Mouse (Mus musculus): ENCODE measurements around the gene Cnmd.

Gene Cnmd

DNA sequence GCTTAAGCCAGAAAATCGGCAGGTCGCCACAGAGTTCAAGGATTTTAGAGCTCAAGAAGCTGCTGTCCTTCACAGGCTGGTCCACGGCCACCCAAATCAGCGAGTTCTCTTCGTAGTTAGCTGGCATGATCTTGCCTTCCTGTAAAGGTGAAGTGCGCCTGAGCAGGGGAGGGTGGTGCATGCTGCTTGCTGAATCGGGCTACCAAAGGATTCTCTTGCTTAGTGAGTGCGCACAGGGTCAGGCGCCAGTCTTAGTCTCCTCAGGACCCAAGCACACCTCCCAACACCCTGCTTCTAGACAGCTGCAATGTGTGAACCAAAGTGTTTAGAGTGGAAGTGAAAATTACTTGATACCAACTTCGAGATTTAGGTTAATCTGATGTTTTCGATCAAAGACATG lies 16.6 kb downstream of the Cnmd start:
- no peak for DNase-seq (ENCODE audit: low spot score)

- DNase-seq (ENCODE audit: low spot score) = no peak
Measured at GRCm38 (mm10) chr14:79642063-79642462, 19.9 kb downstream of the Cnmd start.

- DNase-seq (ENCODE audit: low spot score) = no peak
Measured at GRCm38 (mm10) chr14:79636814-79637213, 25.2 kb downstream of the Cnmd start.

GRCm38 (mm10) chr14:79633196-79633595 lies 28.8 kb downstream of the Cnmd start:
- no peak for DNase-seq (ENCODE audit: low spot score)

- DNase-seq (ENCODE audit: low spot score) = no peak
Measured at GRCm38 (mm10) chr14:79632330-79632729, 29.6 kb downstream of the Cnmd start.

GRCm38 (mm10) chr14:79621143-79621542 lies 40.8 kb downstream of the Cnmd start:
- DNase-seq (ENCODE audit: low spot score) = no peak

DNA sequence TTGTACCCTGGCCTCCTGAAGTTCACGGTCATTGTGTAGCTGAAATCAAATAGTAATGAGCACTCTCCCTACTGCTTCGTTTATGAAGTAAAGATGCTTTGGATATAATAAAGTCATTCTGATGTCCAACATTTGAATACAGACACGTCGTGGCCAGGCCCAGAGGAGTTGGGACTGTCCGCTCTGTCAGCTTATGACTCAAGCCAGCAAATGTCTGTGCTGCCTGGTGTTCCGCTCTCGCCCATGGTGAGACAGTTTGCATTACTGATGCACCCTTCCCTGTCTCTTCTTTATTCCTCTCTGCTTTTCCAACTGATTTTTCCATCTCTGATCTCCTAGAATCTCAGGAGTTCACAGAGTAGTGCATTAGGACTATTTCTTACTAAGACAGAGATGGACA lies 42.2 kb downstream of the Cnmd start:
- no peak for DNase-seq (ENCODE audit: low spot score)

DNA sequence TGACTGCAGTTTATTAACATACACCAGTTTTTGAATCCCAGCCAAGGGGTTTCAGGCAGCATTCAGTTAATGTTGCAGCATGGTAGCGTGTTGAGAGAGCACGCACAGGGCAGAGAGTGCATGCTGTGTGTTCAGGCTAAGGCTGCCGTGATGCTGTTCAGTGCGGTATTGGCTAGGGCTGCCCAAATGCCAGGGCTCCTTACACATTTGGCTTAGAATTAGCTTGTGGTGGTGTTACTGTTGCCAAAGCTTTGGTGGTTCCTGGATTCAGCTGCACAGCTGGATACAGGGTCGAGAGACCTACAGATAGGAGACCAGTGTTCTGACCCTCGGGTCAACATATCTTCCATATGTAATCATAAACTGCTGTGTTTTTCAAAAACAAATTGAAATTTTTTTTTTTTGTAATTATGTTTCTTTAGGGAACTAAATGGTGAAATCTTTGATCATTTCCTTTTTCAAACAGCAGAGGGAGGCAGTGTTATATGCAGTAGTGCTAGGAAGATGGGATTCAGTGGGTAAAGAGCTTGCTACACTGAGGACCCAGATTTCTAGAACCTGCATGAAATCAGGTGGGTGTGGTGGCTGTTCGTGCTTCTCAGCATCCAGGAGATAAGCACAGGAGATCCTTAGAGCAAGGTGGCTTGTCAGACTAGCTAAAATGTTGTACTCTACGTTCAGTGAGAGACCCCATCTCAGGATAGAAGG lies 44.7 kb downstream of the Cnmd start:
- peak; percentile 29 for DNase-seq (ENCODE audit: low spot score)

GRCm38 (mm10) chr14:79608286-79608685 lies 53.7 kb downstream of the Cnmd start:
- no peak for DNase-seq (ENCODE audit: low spot score)

- no peak for DNase-seq (ENCODE audit: low spot score)
Measured at GRCm38 (mm10) chr14:79607352-79607751, 54.6 kb downstream of the Cnmd start.

DNA sequence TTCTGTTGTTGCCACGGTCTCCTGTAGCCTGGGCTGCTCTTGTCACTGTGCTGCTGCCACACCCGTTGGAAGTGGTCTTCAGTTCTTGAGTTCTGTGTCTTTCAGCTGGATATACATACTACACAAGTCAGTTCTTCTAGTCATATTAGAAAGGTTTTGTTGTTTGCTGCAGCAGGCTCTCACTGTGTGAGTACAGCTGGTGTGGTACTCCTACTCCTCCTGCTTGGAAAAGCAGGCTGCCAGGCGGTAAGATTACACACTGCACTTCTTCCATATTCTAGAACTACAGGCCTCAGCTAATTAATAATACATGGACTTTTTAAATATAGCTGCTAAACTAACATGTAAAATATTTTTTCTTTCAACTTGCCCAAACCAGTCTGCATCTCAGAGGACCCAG lies 55.1 kb downstream of the Cnmd start:
- DNase-seq (ENCODE audit: low spot score) = peak; percentile 38

GRCm38 (mm10) chr14:79606392-79606791 lies 55.6 kb downstream of the Cnmd start:
- DNase-seq (ENCODE audit: low spot score) = no peak

GRCm38 (mm10) chr14:79605881-79606280 lies 56.1 kb downstream of the Cnmd start:
- no peak for DNase-seq (ENCODE audit: low spot score)

DNA sequence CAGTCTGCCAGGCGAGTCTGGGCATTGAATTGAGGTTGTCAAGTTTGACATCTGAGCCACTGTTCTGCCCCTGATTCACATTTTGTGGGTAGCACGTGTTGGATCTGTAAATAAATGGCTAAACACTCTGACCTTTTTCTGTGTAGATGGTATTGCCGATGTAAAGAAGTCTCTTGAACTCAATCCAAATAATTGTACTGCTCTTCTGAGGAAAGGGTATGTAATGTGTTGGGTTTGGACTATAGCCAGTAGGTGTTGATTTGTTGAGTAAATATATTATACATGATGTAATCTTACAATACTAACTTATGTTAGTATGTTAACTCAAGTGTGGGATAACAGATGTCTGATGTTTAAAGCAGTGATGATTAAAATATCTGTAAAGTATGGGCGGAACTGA lies 65.4 kb downstream of the Cnmd start:
- no peak for DNase-seq (ENCODE audit: low spot score)

DNA sequence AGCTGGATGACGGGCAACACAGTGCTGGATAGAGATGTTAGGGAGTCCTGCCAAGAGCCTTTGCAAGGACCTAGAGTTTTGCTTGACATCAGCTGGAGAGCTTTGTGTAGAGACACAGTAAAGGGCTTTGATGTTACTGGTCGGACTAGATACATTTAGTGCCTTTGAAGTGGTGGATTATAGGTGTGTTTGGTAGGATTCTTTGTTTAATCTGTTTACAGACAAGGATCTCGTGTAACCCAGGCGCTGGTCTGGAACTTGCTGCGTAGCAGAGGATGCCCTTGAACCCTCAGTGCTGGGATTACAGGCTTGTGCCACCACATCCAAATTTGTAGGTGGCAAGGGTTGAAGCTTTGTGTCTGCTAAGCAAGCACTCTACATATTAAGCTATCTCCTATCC lies 67.9 kb downstream of the Cnmd start:
- DNase-seq (ENCODE audit: low spot score) = no peak

- no peak for DNase-seq (ENCODE audit: low spot score)
Measured at GRCm38 (mm10) chr14:79591611-79592010, 70.4 kb downstream of the Cnmd start.

- DNase-seq (ENCODE audit: low spot score) = no peak
Measured at GRCm38 (mm10) chr14:79590916-79591315, 71.1 kb downstream of the Cnmd start.

GRCm38 (mm10) chr14:79589401-79589800 lies 72.6 kb downstream of the Cnmd start:
- DNase-seq (ENCODE audit: low spot score) = no peak

DNA sequence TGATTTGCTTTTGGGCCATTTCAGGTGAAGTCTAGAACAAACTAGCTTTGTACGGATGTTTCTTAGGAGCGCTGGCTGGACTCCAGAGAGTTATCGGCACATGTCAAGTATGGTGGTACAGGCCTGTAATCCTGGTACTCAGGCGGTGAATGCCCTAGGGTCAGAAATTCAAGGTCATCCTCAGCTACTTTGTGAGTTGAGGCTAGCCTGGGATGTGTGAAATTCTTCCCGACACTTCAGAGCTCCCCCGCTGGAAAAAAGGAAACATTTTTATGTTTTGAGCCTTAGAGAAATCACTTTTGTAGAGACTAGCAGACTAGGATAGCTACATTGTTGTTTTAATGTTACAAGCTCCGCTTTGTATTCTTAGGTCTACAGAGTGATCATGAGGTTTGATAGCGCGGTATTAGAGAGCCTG lies 73.4 kb downstream of the Cnmd start:
- peak; percentile 13 for DNase-seq (ENCODE audit: low spot score)

DNA sequence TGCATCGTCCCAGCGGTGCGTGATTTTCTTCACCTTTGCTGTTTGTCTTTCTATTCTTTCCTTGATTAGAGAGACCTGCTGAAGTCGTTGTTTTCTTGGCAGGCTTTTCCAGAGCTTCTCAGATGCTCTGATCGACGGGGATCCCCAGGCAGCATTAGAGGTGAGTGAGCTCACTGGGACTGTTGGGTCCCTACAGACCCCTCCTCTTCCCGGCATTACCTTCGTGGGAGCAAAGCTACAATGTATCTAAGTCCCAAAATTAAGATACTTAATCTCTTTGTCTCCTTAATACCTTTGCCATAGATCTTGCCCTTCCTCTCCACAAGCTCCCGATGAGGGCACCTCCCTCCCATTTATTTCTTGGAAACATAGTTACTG lies 74.1 kb downstream of the Cnmd start:
- no peak for DNase-seq (ENCODE audit: low spot score)

All from layer of hippocampus, adult 11-12 months (tissue).